Mouse (Mus musculus): ENCODE results near the gene Gm3336. TPM values are rescaled to one million over a fixed set of nuclear protein-coding genes. Genes with fewer than 3 reads are reported as not detected.

Gm3336 gene
- total RNA-seq, 1 experiment: 1.8 TPM

DNA sequence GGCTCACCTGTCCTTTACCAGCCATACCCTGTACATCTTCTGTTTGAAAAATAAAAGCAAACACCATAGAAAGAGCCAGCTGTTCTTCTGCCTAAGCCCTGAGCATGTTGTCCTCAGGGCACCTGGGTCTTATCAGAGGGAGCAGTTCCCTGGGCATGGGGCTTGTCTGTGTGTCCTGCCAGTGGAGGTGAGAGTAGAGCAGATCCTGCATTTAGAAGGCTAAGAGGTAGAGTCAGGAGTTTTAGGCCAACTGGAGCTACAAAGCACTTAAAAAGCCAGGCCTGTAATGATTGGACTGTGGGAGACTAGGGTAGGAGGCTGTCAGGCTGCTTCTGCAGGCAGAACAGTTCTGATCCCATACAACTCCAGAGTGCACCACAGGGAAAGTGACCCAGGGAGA lies 39.7 kb upstream of the Gm3336 start:
- DNase-seq (ENCODE audit: low read depth, low spot score): no peak
- Histone ChIP-seq H3K4me1 (ENCODE audit: control insufficient read depth in 2 of 2, insufficient read depth in 2 of 2, low read length in 2 of 2, poor library complexity in 1 of 2) (peaks cover 18 to 36% of the 10 kb centered on the region in 2 experiments), H3K36me3 (ENCODE audit: control insufficient read depth, insufficient read depth, low read length, poor library complexity, severe bottlenecking) (peaks cover 31% of the 10 kb centered on the region; the same call in 1 of the 2 replicates), H3K9me3 (ENCODE audit: control insufficient read depth, insufficient read depth, low read depth, low read length) (no peaks in the 10 kb centered on the region), H3K27ac (ENCODE audit: insufficient read depth, low read depth, low read length, poor library complexity, severe bottlenecking) (no peak overlapping the region), H3K4me3 (ENCODE audit: insufficient read depth in 1 of 2, low read depth in 1 of 2, low read length in 2 of 2, poor library complexity in 1 of 2, severe bottlenecking in 1 of 2) (no peak overlapping the region), H3K9ac (ENCODE audit: insufficient read depth, low read depth, low read length, poor library complexity, severe bottlenecking) (no peak overlapping the region)
- TF ChIP-seq ZC3H11A (IDR thresholded peaks at IDR 0.05; ENCODE audit: borderline replicate concordance, low read depth, low read length) (no peak), ZNF384 (IDR thresholded peaks at IDR 0.05; ENCODE audit: low read depth, low read length) (no peak), MAFK (IDR thresholded peaks at IDR 0.05; ENCODE audit: insufficient read depth, low read depth, low read length) (no peak), HCFC1 (IDR thresholded peaks at IDR 0.05; ENCODE audit: borderline replicate concordance, insufficient read depth, low read length) (no peak), CHD2 (IDR thresholded peaks at IDR 0.05; ENCODE audit: low read depth, low read length) (no peak)
- in situ Hi-C loops (cut with MboI; ENCODE audit: low sequenced_read_pairs in 2 of 2, unreplicated experiment in 2 of 2): no loop called here

DNA sequence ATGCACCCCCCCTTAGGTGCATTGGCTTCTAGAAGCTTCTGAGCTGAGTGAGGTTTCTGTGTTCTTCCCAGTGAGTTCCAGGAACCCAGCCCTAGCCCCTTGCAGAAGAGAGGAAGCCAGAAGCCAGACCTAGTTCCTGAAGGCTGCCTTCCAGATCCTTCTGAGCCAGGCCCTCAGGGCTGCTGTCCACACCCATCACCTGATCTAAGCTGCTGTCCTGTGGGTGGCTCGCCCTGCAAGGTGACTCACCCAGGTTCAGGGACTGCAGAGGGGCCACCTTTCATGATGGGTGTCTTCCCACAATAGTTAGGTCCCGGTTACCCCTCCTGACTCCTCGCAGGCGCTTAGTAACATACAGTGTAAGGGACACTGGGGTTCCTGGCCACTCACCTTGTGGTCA lies 38.9 kb upstream of the Gm3336 start:
- H3K36me3 ChIP-seq (ENCODE audit: control insufficient read depth, insufficient read depth, low read length, poor library complexity, severe bottlenecking): peaks cover 31% of the 10 kb centered on the region; the same call in 1 of the 2 replicates
- no peak for DNase-seq (ENCODE audit: low read depth, low spot score)
- H3K4me3 ChIP-seq (ENCODE audit: insufficient read depth in 1 of 2, low read depth in 1 of 2, low read length in 2 of 2, poor library complexity in 1 of 2, severe bottlenecking in 1 of 2): no peak overlapping the region
- H3K4me1 ChIP-seq (ENCODE audit: control insufficient read depth in 2 of 2, insufficient read depth in 2 of 2, low read length in 2 of 2, poor library complexity in 1 of 2): peaks cover 18 to 33% of the 10 kb centered on the region in 2 experiments
- no peak overlapping the region for H3K9ac ChIP-seq (ENCODE audit: insufficient read depth, low read depth, low read length, poor library complexity, severe bottlenecking)
- in situ Hi-C loops (cut with MboI; ENCODE audit: low sequenced_read_pairs in 2 of 2, unreplicated experiment in 2 of 2): no loop called here
- no peak overlapping the region for H3K27ac ChIP-seq (ENCODE audit: insufficient read depth, low read depth, low read length, poor library complexity, severe bottlenecking)
- H3K9me3 ChIP-seq (ENCODE audit: control insufficient read depth, insufficient read depth, low read depth, low read length): no peaks in the 10 kb centered on the region
- TF ChIP-seq CHD2 (IDR thresholded peaks at IDR 0.05; ENCODE audit: low read depth, low read length) (no peak), MAFK (IDR thresholded peaks at IDR 0.05; ENCODE audit: insufficient read depth, low read depth, low read length) (no peak), ZC3H11A (IDR thresholded peaks at IDR 0.05; ENCODE audit: borderline replicate concordance, low read depth, low read length) (no peak), HCFC1 (IDR thresholded peaks at IDR 0.05; ENCODE audit: borderline replicate concordance, insufficient read depth, low read length) (no peak), ZNF384 (IDR thresholded peaks at IDR 0.05; ENCODE audit: low read depth, low read length) (no peak)

DNA sequence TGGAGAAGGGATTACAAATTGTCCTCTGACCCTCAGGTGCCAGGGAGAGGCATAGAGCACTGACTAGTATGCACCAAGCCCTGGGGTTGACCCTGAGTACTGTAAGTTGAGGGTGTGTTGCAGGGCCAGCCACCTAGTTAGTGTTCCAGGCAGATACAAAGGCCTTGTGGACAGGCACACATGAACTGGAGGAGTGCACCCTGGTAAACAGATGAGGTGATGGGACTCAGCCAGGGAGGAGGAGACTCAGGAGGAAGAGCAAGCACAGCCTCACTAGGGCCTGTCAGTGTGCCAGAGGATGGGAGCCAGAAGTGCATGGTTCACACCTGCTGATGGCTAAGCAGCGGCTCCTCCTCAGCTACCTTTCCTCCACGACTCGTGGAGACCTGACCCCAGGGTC lies 38.3 kb upstream of the Gm3336 start:
- H3K9me3 ChIP-seq (ENCODE audit: control insufficient read depth, insufficient read depth, low read depth, low read length): no peaks in the 10 kb centered on the region
- H3K36me3 ChIP-seq (ENCODE audit: control insufficient read depth, insufficient read depth, low read length, poor library complexity, severe bottlenecking): peaks cover 31% of the 10 kb centered on the region; the same call in 1 of the 2 replicates
- H3K4me3 ChIP-seq (ENCODE audit: insufficient read depth in 1 of 2, low read depth in 1 of 2, low read length in 2 of 2, poor library complexity in 1 of 2, severe bottlenecking in 1 of 2): no peak overlapping the region
- TF ChIP-seq CHD2 (IDR thresholded peaks at IDR 0.05; ENCODE audit: low read depth, low read length) (no peak), ZNF384 (IDR thresholded peaks at IDR 0.05; ENCODE audit: low read depth, low read length) (no peak), ZC3H11A (IDR thresholded peaks at IDR 0.05; ENCODE audit: borderline replicate concordance, low read depth, low read length) (no peak), MAFK (IDR thresholded peaks at IDR 0.05; ENCODE audit: insufficient read depth, low read depth, low read length) (no peak), HCFC1 (IDR thresholded peaks at IDR 0.05; ENCODE audit: borderline replicate concordance, insufficient read depth, low read length) (no peak)
- H3K27ac ChIP-seq (ENCODE audit: insufficient read depth, low read depth, low read length, poor library complexity, severe bottlenecking): no peak overlapping the region; the same call in 1 of the 2 replicates
- DNase-seq (ENCODE audit: low read depth, low spot score): no peak
- in situ Hi-C loops (cut with MboI; ENCODE audit: low sequenced_read_pairs in 2 of 2, unreplicated experiment in 2 of 2): no loop called here
- H3K9ac ChIP-seq (ENCODE audit: insufficient read depth, low read depth, low read length, poor library complexity, severe bottlenecking): no peak overlapping the region
- H3K4me1 ChIP-seq (ENCODE audit: control insufficient read depth in 2 of 2, insufficient read depth in 2 of 2, low read length in 2 of 2, poor library complexity in 1 of 2): peaks cover 11 to 29% of the 10 kb centered on the region in 2 experiments; a peak in 3 of 4 replicates

DNA sequence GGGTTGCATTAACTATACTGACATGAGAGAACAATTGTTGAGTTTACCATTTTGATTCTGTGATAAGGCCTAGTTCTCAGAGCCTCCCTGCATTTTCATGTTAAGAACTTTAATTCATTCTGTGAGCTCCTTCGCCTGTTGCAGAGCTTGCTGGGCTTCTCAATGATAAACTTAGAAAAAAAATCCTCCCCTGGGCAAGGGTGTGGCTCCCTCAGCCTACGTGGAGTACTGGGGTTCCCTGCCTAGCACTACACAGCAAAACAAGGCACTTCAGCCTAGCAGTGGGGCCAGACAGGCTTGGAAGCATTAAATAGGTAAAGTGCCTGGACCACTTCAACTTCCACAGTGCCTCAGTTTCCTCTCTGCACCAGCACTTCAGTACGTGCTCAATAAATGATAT lies 36.9 kb upstream of the Gm3336 start:
- Histone ChIP-seq H3K27ac (ENCODE audit: insufficient read depth, low read depth, low read length, poor library complexity, severe bottlenecking) (no peak overlapping the region), H3K9me3 (ENCODE audit: control insufficient read depth, insufficient read depth, low read depth, low read length) (no peaks in the 10 kb centered on the region), H3K36me3 (ENCODE audit: control insufficient read depth, insufficient read depth, low read length, poor library complexity, severe bottlenecking) (peaks cover 26% of the 10 kb centered on the region; the same call in 1 of the 2 replicates), H3K4me3 (ENCODE audit: insufficient read depth in 1 of 2, low read depth in 1 of 2, low read length in 2 of 2, poor library complexity in 1 of 2, severe bottlenecking in 1 of 2) (no peak overlapping the region), H3K4me1 (ENCODE audit: control insufficient read depth in 2 of 2, insufficient read depth in 2 of 2, low read length in 2 of 2, poor library complexity in 1 of 2) (peaks cover 9 to 26% of the 10 kb centered on the region in 2 experiments; a peak in 3 of 4 replicates), H3K9ac (ENCODE audit: insufficient read depth, low read depth, low read length, poor library complexity, severe bottlenecking) (no peak overlapping the region)
- no peak for DNase-seq (ENCODE audit: low read depth, low spot score)
- in situ Hi-C loops (cut with MboI; ENCODE audit: low sequenced_read_pairs in 2 of 2, unreplicated experiment in 2 of 2): no loop called here
- TF ChIP-seq ZC3H11A (IDR thresholded peaks at IDR 0.05; ENCODE audit: borderline replicate concordance, low read depth, low read length) (no peak), MAFK (IDR thresholded peaks at IDR 0.05; ENCODE audit: insufficient read depth, low read depth, low read length) (no peak), HCFC1 (IDR thresholded peaks at IDR 0.05; ENCODE audit: borderline replicate concordance, insufficient read depth, low read length) (no peak), CHD2 (IDR thresholded peaks at IDR 0.05; ENCODE audit: low read depth, low read length) (no peak), ZNF384 (IDR thresholded peaks at IDR 0.05; ENCODE audit: low read depth, low read length) (no peak)

Measured in ES-E14 (cell line).